Mouse (Mus musculus) bone marrow, adult 2 months (tissue): ENCODE measurements around the gene Pcsk7. TPM values are rescaled to one million over a fixed set of nuclear protein-coding genes. Genes with fewer than 3 reads are reported as not detected.
A peak's percentile ranks its signal among the peaks of the same experiment; 100 is the strongest.

Experiments used
- H3K27ac ChIP-seq: fragments of 200-500 bp; 2 replicates; pipeline ENCODE4 v1.5.1; 2012; ENCODE audit warnings: low read depth, mild to moderate bottlenecking, control low read depth, inconsistent platforms, low read length; ENCODE audit not compliant: control insufficient read depth, poor library complexity, insufficient read depth
- H3K4me1 ChIP-seq: fragments of 200-500 bp; 2 replicates; pipeline ENCODE4 v1.6.1; 2011; ENCODE audit warnings: low read length; ENCODE audit not compliant: control insufficient read depth, insufficient read depth
- H3K4me3 ChIP-seq: fragments of 200-500 bp; replicated peaks from 2 replicates; pipeline ENCODE3; 2011; ENCODE audit warnings: mild to moderate bottlenecking, low read depth, low read length, control low read depth; ENCODE audit not compliant: control insufficient read depth
- CTCF ChIP-seq: fragments of 200-500 bp; IDR thresholded peaks from 2 replicates; pipeline ENCODE4 v1.5.1; 2011; ENCODE audit warnings: low read length, control low read depth; ENCODE audit not compliant: control insufficient read depth, insufficient read depth
- POLR2A ChIP-seq: fragments of 200-500 bp; IDR thresholded peaks from 2 replicates; pipeline ENCODE4 v1.6.1; 2011; ENCODE audit warnings: low read depth, mild to moderate bottlenecking, control low read depth, low read length, borderline replicate concordance; ENCODE audit not compliant: control insufficient read depth
- WGBS: fragments of 180-500 bp; shearing (Covaris S2); methylation state at CpG from one replicate; pipeline ENCODE4 v1.1.7; 2018; 5-methylcytosine and 5-hydroxymethylcytosine counted together
- polyA plus RNA-seq: library from polyadenylated mRNA; stranded (reverse); fragments of >200 nt; gene quantifications from 2 replicates; pipeline ENCODE4 v1.2.4, GENCODE M21; 2011; ENCODE audit warnings: low replicate concordance; ENCODE audit not compliant: missing spikeins, insufficient read depth, insufficient read length

The Pcsk7 gene
- polyA plus RNA-seq, 1 experiment = 24.5 TPM

- H3K4me3 ChIP-seq = peak overlapping the region; percentile 49
- H3K4me1 ChIP-seq = peaks cover 4% of the 10 kb centered on the region
- 75% methylated on average over 7 of the region's 7 CpGs for WGBS
- no peak overlapping the region for H3K27ac ChIP-seq
- TF ChIP-seq POLR2A (no peak), CTCF (no peak)
These were observed 46.6 kb downstream of the Pcsk7 start for GRCm38 (mm10) chr9:45952890-45953289.

- TF ChIP-seq CTCF (no peak), POLR2A (no peak)
- Histone ChIP-seq H3K4me1 (peaks cover 4% of the 10 kb centered on the region), H3K4me3 (peak overlapping the region; percentile 82), H3K27ac (peak overlapping the region; percentile 97)
- 22% methylated on average over 13 of the region's 13 CpGs for WGBS
These were observed 47.4 kb downstream of the Pcsk7 start for GRCm38 (mm10) chr9:45953511-45954293.

DNA sequence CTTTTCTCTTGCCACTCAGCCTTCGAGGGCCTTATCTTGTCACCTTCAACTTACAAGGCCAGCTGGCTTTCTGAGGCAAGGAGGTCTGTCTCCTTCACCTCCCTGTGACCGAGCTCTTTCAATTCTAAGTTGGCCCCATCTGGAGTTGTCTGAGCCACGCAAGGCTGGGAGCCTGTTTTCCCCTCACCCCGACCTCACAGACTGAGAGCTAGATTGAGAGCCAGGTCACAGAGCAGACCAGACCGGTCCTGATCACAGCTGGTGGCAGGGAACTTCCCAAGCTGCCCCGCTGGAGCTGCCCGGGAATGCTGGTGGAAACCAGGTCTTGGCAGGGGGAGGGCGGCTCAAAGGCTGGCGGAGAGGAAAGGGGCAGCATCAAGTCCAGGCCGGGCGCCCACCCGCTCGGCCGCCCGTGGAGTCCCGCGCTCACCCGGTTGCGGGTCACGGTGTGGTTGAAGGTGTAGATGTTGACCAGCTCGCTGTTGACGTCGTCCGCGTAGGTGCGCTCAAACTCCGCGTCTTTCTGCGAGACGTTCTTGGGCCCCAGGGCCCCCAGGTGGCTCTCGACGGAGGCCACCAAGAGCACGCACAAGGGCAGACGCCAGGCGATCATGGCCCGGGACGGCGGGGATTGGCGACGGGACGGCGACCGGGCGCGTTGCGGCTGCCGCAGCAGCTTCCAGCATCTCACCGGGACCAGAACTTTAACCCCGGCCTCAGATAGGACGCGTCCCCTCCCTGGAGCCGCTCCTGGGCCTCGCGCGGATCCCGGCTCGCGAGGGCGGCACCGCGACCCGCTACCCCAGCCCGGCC lies 48.2 kb downstream of the Pcsk7 start:
- Histone ChIP-seq H3K27ac (peak overlapping the region; percentile 97), H3K4me1 (peaks cover 4% of the 10 kb centered on the region), H3K4me3 (peak overlapping the region; percentile 82)
- WGBS = 1% methylated on average over 63 of the region's 63 CpGs
- TF ChIP-seq POLR2A (peak; percentile 56; the same call in 1 of the 2 replicates), CTCF (peak; percentile 11; the same call in 1 of the 2 replicates)

- TF ChIP-seq POLR2A = peak; percentile 52; the same call in 1 of the 2 replicates
- no peak for TF ChIP-seq CTCF
- Histone ChIP-seq H3K27ac (peak within 1 kb of the TSS; percentile 97), H3K4me1 (peaks cover 4% of the 10 kb centered on the region), H3K4me3 (peak within 1 kb of the TSS; percentile 82)
- 2% methylated on average over 48 of the region's 48 CpGs for WGBS
These were observed 49.0 kb downstream of the Pcsk7 start, which contains the start of gene Sidt2 for GRCm38 (mm10) chr9:45955107-45955963. Gene Sidt2 (minus strand): TSS chr9:45955258.

- Histone ChIP-seq H3K4me3 (no peak overlapping the region), H3K27ac (no peak overlapping the region), H3K4me1 (peaks cover 3% of the 10 kb centered on the region)
- 77% methylated on average over 7 of the region's 7 CpGs for WGBS
- no peak for TF ChIP-seq POLR2A
- TF ChIP-seq CTCF = no peak
These were observed 51.9 kb downstream of the Pcsk7 start for GRCm38 (mm10) chr9:45958023-45958670.

- H3K4me3 ChIP-seq = no peak overlapping the region
- no peak overlapping the region for H3K27ac ChIP-seq
- H3K4me1 ChIP-seq = no peaks in the 10 kb centered on the region; the same call in 1 of the 2 replicates
- 74% methylated on average over 4 of the region's 4 CpGs for WGBS
- no peak for TF ChIP-seq POLR2A
- no peak for TF ChIP-seq CTCF
These were observed 52.6 kb downstream of the Pcsk7 start for GRCm38 (mm10) chr9:45958851-45959250.

- H3K4me3 ChIP-seq = no peak overlapping the region
- no peaks in the 10 kb centered on the region; the same call in 1 of the 2 replicates for H3K4me1 ChIP-seq
- WGBS = 23% methylated on average over 7 of the region's 7 CpGs
- H3K27ac ChIP-seq = peak overlapping the region; percentile 59
- TF ChIP-seq POLR2A (no peak), CTCF (no peak)
These were observed 53.4 kb downstream of the Pcsk7 start for GRCm38 (mm10) chr9:45959661-45960060.

DNA sequence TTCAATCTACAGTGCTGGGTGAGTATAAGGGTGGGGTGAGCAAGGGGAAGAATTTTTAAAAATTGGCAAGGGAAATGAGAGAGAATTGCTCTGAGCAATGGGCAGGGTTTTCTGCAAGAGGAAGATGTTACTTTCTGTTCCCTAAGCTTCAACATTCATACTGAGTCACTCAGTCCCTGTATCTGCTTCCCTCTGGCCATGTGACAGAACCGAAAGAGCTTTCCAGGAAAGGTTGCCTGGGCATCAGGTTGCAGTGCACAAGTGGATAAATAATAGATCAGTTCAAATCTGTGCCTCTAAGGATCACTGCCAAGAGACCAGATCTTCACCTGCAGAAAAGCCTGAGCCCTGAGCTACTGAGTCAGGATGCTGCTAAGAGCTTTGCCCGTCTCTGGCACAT lies 55.6 kb downstream of the Pcsk7 start:
- Histone ChIP-seq H3K4me3 (no peak overlapping the region), H3K27ac (no peak overlapping the region), H3K4me1 (no peaks in the 10 kb centered on the region; the same call in 1 of the 2 replicates)
- WGBS = 52% methylated on average over 2 of the region's 2 CpGs
- no peak for TF ChIP-seq POLR2A
- TF ChIP-seq CTCF = no peak
